Mouse (Mus musculus): Measurements from ENCODE around the gene Cebpzos. TPM values are rescaled to one million over a fixed set of nuclear protein-coding genes. Genes with fewer than 3 reads are reported as not detected.

The Cebpzos gene
- polyA plus RNA-seq, 1 experiment from 2014 or later = 136 TPM

GRCm38 (mm10) chr17:78964387-78964786, 48.1 kb downstream of the Cebpzos start:
- Histone ChIP-seq H3K27me3 (ENCODE audit: control insufficient read depth, insufficient read depth, low read length) (no peaks in the 10 kb centered on the region), H3K9me3 (ENCODE audit: control insufficient read depth, low read length) (no peaks in the 10 kb centered on the region), H3K4me3 (ENCODE audit: low read depth, low read length) (no peak overlapping the region), H3K4me2 (replicated peaks; ENCODE audit: low read depth) (no peak overlapping the region), H3K27ac (replicated peaks) (no peak overlapping the region), H3K9ac (ENCODE audit: low read length) (no peak overlapping the region), H3K36me3 (ENCODE audit: control insufficient read depth, insufficient read depth, low read length) (peaks cover 13% of the 10 kb centered on the region; the same call in 1 of the 2 replicates), H3K4me1 (replicated peaks; ENCODE audit: control insufficient read depth, insufficient read depth) (no peaks in the 10 kb centered on the region)
- ATAC-seq (ENCODE audit: low FRiP score, low TSS enrichment) = no peak
- no peak for DNase-seq (ENCODE audit: low spot score)
- 74% methylated on average over 1 of the region's 1 CpGs for WGBS
- TF ChIP-seq EP300 (optimal IDR thresholded peaks at IDR 0.05) (no peak), CTCF (IDR thresholded peaks at IDR 0.05; ENCODE audit: low read depth) (no peak)

- Histone ChIP-seq H3K27me3 (ENCODE audit: control insufficient read depth, insufficient read depth, low read length) (no peaks in the 10 kb centered on the region), H3K4me3 (ENCODE audit: low read depth, low read length) (no peak overlapping the region), H3K4me2 (replicated peaks; ENCODE audit: low read depth) (no peak overlapping the region), H3K9me3 (ENCODE audit: control insufficient read depth, low read length) (no peaks in the 10 kb centered on the region), H3K9ac (ENCODE audit: low read length) (no peak overlapping the region), H3K36me3 (ENCODE audit: control insufficient read depth, insufficient read depth, low read length) (peaks cover 14% of the 10 kb centered on the region; the same call in 1 of the 2 replicates), H3K4me1 (replicated peaks; ENCODE audit: control insufficient read depth, insufficient read depth) (no peaks in the 10 kb centered on the region), H3K27ac (replicated peaks) (no peak overlapping the region)
- WGBS = 89% methylated on average over 11 of the region's 11 CpGs
- no peak for TF ChIP-seq CTCF (IDR thresholded peaks at IDR 0.05; ENCODE audit: low read depth)
- no peak for DNase-seq (ENCODE audit: low spot score)
- no peak for ATAC-seq (ENCODE audit: low FRiP score, low TSS enrichment)
Measured at GRCm38 (mm10) chr17:78966092-78966883, 50.0 kb downstream of the Cebpzos start.

GRCm38 (mm10) chr17:78968500-78968899, 52.2 kb downstream of the Cebpzos start:
- Histone ChIP-seq H3K4me3 (ENCODE audit: low read depth, low read length) (no peak overlapping the region), H3K9ac (ENCODE audit: low read length) (no peak overlapping the region), H3K36me3 (ENCODE audit: control insufficient read depth, insufficient read depth, low read length) (peaks cover 12% of the 10 kb centered on the region; the same call in 1 of the 2 replicates), H3K27me3 (ENCODE audit: control insufficient read depth, insufficient read depth, low read length) (no peaks in the 10 kb centered on the region), H3K27ac (replicated peaks) (no peak overlapping the region), H3K9me3 (ENCODE audit: control insufficient read depth, low read length) (no peaks in the 10 kb centered on the region), H3K4me2 (replicated peaks; ENCODE audit: low read depth) (no peak overlapping the region), H3K4me1 (replicated peaks; ENCODE audit: control insufficient read depth, insufficient read depth) (no peaks in the 10 kb centered on the region)
- 73% methylated on average over 3 of the region's 3 CpGs for WGBS
- DNase-seq (ENCODE audit: low spot score) (no peak), ATAC-seq (ENCODE audit: low FRiP score, low TSS enrichment) (no peak)
- TF ChIP-seq CTCF (IDR thresholded peaks at IDR 0.05; ENCODE audit: low read depth) = no peak

Other genes starting within 250 kb of the Cebpzos start
- gene Strn, start 179.3 kb upstream of the Cebpzos start, polyA plus RNA-seq (2015; fragmentation: Nextera tagmentation; extraction: Ambion mirVana) = 3.2 and 3.3 TPM in 2 replicates
- gene Heatr5b, start 81.1 kb upstream of the Cebpzos start, polyA plus RNA-seq (2015; fragmentation: Nextera tagmentation; extraction: Ambion mirVana) = 3.7 and 4.4 TPM in 2 replicates
- 33.8 and 35.3 TPM in 2 replicates for gene Gpatch11, start 80.9 kb upstream of the Cebpzos start, polyA plus RNA-seq (2015; fragmentation: Nextera tagmentation; extraction: Ambion mirVana)
- gene Eif2ak2, start 33.9 kb upstream of the Cebpzos start, polyA plus RNA-seq (2015; fragmentation: Nextera tagmentation; extraction: Ambion mirVana) = 7.6 and 12.4 TPM in 2 replicates
- gene Sult6b1, start 9.5 kb upstream of the Cebpzos start, polyA plus RNA-seq (2015; fragmentation: Nextera tagmentation; extraction: Ambion mirVana) = 0.07 and 0.12 TPM in 2 replicates
- 32.6 and 44.7 TPM in 2 replicates for gene Cebpz, start 20.6 kb downstream of the Cebpzos start, polyA plus RNA-seq (2015; fragmentation: Nextera tagmentation; extraction: Ambion mirVana)
- gene Ndufaf7, start 20.6 kb downstream of the Cebpzos start, polyA plus RNA-seq (2015; fragmentation: Nextera tagmentation; extraction: Ambion mirVana) = 37.8 and 40.6 TPM in 2 replicates
- gene Prkd3, start 104.3 kb downstream of the Cebpzos start, polyA plus RNA-seq (2015; fragmentation: Nextera tagmentation; extraction: Ambion mirVana) = 10.8 and 11.4 TPM in 2 replicates
- 23.6 and 23.7 TPM in 2 replicates for gene Qpct, start 135.4 kb downstream of the Cebpzos start, polyA plus RNA-seq (2015; fragmentation: Nextera tagmentation; extraction: Ambion mirVana)